Mouse (Mus musculus) gastrocnemius, postnatal 10 days (tissue): ENCODE results near the gene Lsg1. TPM values are rescaled to one million over a fixed set of nuclear protein-coding genes. Genes with fewer than 3 reads are reported as not detected.
A peak's percentile ranks its signal among the peaks of the same experiment; 100 is the strongest.

Experiments
- DNase-seq: peaks from one replicate; pipeline ENCODE4 v3.0.0; 2021; ENCODE audit warnings: mixed read lengths
- long read RNA-seq, 2 experiments: library from polyadenylated mRNA; stranded (forward); transcript quantifications; one replicate each; pipeline ENCODE4 v2.0.0; 2021
- total RNA-seq, 2 experiments: library from RNA; stranded (reverse); gene quantifications; 2 replicates each; pipeline ENCODE4 v1.2.3; 2021

Gene Lsg1
- total RNA-seq: 10 to 100 TPM; 20.6 to 21.8 TPM
- long read RNA-seq, experiment 1, transcript Lsg1-201 (14 exons, 3,180 nt): major isoform, 24 of 28 reads
- long read RNA-seq, experiment 1, partial matches to known transcripts: 1 of 28 reads
- long read RNA-seq, experiment 1, other reads (novel, unspliced or antisense): 3 of 28 reads
- long read RNA-seq, experiment 2, transcript Lsg1-201 (14 exons, 3,180 nt): major isoform, 21 of 26 reads
- long read RNA-seq, experiment 2, partial matches to known transcripts: 2 of 26 reads
- long read RNA-seq, experiment 2, other reads (novel, unspliced or antisense): 3 of 26 reads

DNA sequence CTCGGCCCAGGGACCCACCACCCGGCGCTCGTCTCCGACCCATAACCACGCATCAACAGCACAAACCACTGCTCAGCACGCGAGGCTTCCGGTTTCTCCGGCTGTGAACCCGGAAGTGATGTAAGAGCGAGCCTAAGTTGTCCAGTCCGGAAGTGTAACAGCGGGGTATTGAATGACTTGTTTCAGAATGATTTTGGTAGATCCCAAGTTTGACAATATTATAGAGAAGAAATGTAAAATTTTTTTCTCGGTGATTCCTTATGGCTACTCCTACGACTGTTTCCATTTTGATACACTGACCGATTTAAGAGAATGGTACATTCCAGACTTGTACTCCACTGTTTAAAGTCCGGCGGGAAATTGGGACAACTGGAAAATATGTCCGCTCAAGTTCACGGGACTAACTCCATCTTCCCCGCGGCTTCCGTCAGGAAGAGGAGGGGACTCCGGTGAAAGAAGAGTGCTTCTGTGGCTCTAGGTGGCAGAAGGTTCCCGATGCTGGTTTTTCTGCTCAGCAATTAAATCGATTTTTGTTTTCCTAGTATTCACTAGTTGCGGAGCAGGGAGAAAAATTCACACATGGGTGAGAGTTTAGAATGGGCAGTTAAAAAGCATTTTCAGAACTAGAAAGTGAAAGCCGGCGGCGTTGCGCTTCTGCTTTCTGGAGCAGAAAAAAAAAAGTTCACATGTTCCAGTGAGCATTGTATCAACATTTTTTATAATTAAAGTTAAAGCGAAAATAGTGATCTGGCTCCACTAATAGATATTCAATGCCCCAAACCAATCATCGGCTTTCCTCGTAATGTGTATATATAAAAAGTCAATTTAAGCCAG, at the start of gene Lsg1:
Gene Lsg1, minus strand, starts transcription at position 99 of the 834 bp plus-strand sequence.
- DNase-seq: peak; percentile 80

DNA sequence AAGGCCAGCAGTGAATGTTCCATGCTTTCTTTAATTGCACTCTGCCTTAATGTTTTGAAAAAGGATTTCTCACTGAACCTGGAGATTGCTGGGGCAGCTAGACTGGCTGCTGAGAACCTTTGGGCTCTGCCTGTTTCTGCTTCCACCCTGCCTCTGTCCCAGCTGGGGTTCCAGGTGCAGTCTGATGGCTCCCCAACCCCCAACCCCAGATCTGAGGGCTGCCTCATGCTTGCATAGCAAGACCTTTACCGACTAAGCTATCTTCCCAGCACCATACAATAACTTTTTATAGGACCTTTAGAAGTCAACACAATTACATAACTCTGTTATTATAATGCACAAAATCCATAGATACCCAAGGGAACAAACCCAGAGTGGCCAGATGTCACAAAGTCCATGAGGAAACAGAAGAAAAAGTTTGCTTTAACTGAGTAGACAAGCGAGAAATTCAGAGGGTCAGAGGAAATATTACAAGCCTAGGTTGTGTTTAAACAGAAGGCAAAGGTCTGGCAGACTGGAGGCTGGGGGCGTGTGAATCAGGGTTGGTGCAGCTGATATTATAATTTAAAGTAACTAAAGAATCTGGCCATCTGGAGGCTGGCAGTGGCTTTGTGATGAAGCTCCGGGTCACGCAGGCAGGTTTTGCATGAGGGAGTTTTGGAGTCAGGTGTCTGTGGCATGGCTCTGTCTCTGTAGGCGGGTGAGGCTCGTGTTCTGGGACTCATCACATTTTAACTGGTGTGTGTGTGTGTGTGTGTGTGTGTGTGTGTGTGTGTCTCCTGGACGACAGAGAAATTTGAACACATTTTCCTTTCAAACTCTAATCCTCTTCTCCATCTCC, 46.7 kb upstream of the Lsg1 start:
- DNase-seq: no peak

DNA sequence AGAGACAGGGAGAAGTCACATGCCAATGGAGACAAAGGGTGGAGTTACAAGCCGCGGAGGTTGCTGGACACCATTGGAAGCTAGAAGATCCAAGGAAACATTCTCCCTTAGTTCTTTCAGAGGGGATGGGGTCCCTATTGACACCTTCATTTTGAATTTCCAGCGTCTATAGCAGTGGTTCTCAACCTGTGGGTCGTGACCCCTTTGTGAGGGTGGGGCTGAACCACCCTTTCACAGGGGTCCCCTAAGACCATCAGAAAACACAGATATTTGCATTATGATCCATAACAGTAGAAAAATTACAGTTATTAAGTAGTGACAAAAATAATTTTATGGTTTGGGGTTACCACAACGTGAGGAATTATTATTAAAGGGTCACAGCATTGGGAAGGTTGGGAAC, 42.1 kb upstream of the Lsg1 start:
- no peak for DNase-seq

DNA sequence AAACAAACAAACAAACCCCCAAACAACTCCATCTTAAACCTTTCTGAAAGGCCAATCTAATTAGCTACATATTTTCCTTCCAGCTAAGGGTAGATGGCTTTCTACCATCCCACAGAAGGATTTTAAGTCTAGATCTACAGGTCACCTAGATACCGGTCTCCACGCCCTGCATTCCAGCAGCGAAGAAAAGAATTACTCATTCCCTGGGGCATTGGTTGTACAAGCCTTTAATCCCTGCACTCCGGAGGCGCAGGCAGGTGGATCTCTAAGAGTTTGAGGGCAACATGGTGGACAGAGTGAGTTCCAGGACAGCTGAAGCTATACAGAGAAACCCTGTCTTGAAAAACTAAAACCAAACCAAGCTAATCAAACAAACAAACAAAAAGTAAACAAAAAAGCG, 41.0 kb upstream of the Lsg1 start:
- DNase-seq: no peak

GRCm38 (mm10) chr16:30627586-30628337, 40.4 kb upstream of the Lsg1 start:
- DNase-seq: no peak

GRCm38 (mm10) chr16:30624640-30625039, 37.2 kb upstream of the Lsg1 start:
- no peak for DNase-seq

DNA sequence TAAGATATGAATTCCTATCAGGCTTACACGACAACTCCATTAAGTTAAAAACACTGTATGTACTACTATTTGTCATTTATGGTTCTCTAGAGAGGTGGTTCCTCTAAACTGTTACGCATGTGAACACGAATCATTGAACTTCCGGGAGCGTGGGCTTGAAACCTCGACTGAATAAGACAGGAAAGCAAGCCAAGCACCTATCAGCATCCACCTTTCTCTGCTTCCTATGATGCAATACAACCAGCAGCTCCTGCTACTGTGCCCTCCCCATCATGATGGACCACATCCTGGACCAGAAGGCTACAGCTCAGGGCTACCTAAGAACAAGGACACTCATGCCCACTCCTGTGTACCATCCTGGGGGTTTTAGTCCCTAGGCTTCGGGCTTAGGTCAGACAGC, 36.3 kb upstream of the Lsg1 start:
- no peak for DNase-seq

DNA sequence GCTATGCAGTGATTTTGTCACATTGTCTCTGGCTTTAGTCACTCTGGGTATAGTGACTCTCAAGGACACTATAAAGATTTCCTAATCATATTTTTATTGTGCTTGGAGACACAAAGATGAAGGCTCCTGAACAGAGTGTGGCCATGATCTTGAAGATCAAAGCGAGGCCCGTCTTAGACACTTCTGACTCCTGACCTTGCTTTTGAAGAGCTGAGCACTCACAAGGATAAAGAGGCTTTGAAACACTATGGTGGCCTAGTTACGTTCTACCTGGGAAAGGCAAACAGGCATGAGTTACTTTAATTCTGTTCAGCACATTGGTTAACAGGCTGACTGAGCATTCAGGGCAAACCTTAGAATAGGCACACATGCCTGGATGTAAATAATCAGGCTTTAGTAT, 28.9 kb upstream of the Lsg1 start:
- DNase-seq: no peak

- DNase-seq: no peak
Measured at GRCm38 (mm10) chr16:30614705-30615317, 27.4 kb upstream of the Lsg1 start.

GRCm38 (mm10) chr16:30614122-30614521, 26.7 kb upstream of the Lsg1 start:
- DNase-seq: no peak

DNA sequence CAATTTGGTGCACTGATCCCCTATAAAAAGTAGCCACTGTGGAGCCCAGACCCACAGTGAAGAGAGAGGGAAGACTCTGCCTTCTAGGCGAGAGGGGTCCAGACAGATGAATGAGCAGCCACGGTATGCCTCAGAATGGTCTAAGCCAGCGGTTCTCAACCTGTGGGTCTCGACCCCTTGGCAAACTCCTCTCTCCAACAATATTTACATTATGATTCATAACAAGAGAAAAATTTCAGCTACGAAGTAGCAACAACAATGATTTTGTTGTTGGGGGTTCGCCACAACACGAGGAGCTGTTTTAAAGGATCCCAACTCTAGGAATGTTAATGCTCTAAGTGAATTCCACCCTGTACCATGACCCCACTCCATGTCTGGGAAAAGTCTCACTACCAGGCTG, 25.7 kb upstream of the Lsg1 start:
- no peak for DNase-seq

DNA sequence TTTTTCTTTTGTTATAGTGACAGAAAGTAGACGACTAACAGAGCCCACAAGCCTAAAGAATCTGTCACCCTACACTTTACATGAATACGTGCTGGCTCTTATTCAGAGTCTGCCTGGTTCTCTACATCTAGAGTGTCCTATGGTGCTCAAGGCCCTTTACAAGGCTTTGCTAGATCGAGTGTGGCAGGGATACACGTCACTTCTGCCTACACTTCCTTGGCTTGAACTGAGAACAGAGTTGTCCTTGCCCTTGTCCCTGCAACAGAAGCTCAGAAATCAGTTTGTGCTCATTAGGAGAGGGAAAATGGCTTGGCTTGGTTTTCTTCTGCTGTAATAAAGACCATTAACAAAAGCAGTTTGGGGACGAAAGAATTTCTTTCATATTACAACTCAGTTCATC, 23.9 kb upstream of the Lsg1 start:
- DNase-seq: no peak

DNA sequence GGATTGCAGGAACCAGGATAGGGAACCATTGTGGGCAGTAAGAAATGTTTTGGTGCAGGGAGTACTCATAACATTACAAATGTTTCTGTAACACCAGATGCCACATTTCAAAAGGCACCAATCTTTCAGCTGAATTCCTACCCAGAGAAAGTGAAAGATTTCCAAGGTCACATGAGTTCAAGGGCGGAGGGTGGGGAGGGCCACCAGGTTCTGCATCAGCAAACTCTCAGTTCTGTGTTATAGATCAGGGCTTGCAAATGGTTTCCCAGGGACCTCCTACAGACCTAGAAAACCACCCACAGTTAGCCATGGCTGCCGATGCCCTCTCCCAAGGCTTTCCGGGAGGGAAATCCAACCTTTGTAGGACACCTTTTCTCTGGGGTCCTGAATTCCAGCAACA, 20.5 kb upstream of the Lsg1 start:
- DNase-seq: no peak

DNA sequence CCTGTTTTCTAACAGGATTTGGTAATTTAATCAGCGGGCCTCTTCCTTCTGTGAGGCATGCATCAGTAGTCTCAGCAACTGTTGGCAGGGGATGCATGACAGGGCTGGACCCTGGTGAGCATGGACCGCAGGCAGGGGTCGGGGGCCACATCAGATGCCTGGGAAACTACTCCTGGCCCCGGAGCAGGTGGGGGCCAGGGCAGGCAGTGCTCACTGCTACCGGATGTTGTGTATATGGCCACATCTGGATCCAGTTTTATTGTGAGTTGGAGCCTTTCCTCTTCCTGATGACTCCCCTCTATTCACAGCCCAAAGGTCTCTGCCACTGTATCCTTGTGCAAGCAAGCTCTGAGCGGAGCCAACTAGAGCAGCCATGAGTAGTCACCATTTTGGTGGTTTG, 18.1 kb upstream of the Lsg1 start:
- no peak for DNase-seq

DNA sequence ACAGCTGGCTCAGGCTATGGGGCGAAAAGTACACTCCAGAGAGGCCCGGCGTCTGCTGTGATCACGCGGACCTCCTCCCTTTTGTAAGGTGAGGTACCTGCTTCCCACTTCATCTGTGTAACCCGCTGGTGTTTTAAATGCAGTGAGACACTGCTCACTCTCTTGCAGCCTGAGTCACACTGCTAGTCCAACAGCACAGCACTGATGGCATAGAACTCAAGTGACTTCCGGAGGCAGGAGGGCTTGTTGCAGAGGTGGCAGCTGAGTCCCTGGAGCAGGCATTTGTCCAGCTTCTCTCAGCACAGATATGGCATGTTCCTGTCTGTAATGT, 17.4 kb upstream of the Lsg1 start:
- no peak for DNase-seq

DNA sequence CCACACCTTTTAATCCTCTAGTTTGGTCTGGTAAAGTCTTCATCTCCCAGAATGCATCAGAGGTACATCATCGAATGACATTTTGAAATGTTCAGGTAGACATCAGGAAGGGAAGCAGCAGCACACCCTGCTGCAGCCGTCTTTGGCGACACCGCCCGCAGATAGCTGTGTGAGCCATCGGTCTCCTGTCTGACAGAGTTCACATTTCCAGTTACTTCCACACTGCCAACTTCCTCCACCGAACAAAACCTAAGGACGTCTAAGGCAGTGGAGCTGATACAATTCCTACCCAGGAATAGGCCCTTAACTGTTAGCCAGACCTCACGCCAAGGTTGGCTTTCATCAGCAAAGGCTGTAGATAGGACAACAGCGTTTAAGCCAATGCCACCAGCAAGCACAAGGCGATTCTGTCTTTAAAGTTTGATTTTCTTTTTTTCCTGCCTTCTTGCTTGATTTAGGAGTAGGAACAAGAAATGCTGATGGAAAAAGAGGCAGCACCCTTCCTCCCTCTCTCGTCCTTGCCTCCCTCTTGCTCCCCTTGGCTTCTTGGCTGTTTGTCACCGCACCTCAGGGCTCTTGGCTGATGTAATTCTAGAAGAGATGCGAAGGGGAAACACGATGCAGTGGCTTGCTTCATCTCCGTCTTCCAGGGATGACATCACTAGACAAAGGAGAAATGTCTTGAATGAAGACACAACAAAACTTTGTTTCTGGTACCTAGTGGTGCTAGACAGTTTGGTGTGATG, 16.8 kb upstream of the Lsg1 start:
- no peak for DNase-seq

GRCm38 (mm10) chr16:30603531-30603842, 16.1 kb upstream of the Lsg1 start:
- no peak for DNase-seq

DNA sequence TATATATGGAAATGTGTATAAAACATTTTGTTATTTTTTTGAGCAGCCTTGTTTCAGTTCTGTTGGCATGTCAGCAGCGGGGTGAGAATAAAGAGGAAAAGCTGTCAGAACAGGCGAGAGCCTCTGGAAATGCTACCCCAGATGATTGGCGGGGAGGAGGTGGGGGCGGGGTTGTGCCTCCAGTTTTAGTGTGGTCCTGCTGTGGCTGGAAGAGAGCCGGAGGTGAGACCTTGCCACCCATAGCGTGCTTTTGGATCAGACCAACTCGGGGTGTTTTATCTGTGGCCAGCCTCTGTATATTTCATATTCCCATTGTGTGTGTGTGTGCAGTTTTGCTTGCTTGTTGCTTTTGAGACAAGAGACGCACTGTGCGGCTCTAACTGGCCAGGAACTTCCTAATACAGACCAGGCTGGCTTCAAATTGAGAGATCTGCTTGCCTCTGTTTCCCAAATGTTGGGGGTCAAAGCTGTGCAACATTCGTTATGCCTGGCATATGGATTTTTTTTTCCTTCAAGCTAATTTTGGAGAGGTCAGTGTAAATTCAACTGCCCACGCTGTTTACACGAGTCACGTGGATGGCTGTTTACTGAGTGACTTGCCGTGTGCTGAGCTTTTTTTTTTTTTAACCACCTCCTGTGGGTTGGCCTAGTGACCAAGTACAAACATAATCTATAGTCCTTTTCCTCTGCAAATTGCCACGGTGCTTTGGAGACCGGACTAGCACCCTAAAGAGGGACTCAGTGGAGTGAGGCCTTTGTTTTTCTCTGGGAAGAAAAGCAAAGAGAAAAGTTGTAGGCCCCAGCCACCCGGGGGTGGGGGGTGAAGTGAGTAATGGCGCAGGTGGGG, 15.5 kb upstream of the Lsg1 start:
- DNase-seq: no peak

DNA sequence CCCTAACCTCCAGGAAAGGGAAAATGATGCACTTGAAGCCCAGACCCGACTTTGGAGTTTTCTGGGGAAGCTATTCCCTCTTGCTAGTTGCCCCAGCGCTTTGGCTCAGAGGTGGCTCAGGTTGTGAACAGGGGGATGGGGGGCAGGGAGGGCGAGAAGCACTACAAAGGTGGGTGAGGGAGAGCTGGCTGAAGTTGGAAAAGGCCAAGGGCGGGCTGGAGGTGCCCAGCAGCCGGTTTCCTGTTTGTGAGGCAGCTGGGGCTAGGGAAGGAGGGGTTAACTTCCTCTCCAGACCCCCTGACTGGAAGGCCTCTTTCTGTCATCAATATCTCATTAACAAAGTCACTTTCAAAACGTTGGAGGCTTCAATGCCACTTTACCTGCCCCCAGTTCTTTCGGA, 14.6 kb upstream of the Lsg1 start:
- DNase-seq: no peak
